Mouse (Mus musculus) thymus, adult 2 months (tissue): ENCODE measurements around the gene Acvr1b. TPM values are rescaled to one million over a fixed set of nuclear protein-coding genes. Genes with fewer than 3 reads are reported as not detected.

Experiments used
- DNase-seq: peaks from one replicate; pipeline ENCODE4 v3.0.0; 2021
- H3K27ac ChIP-seq: fragments of 200-500 bp; 2 replicates; pipeline ENCODE4 v1.5.1; 2012; ENCODE audit warnings: low read length, control low read depth; ENCODE audit not compliant: control insufficient read depth, insufficient read depth
- H3K27me3 ChIP-seq: fragments of 200-500 bp; 2 replicates; pipeline ENCODE4 v1.6.1; 2012; ENCODE audit warnings: mild to moderate bottlenecking, low read length, moderate library complexity, mixed read lengths; ENCODE audit not compliant: control insufficient read depth, insufficient read depth
- H3K36me3 ChIP-seq: fragments of 200-500 bp; 2 replicates; pipeline ENCODE4 v1.6.1; 2012; ENCODE audit warnings: mild to moderate bottlenecking, low read length, moderate library complexity; ENCODE audit not compliant: control insufficient read depth, insufficient read depth
- H3K4me1 ChIP-seq: fragments of 200-500 bp; replicated peaks from 2 replicates; pipeline ENCODE4 v1.6.1; 2012; ENCODE audit warnings: low read length; ENCODE audit not compliant: control insufficient read depth, insufficient read depth
- H3K4me3 ChIP-seq: fragments of 200-500 bp; 2 replicates; pipeline ENCODE4 v1.5.1; 2012; ENCODE audit warnings: mild to moderate bottlenecking, low read length, control low read depth, moderate library complexity; ENCODE audit not compliant: control insufficient read depth, insufficient read depth
- CTCF ChIP-seq: fragments of 200-500 bp; IDR thresholded peaks from 2 replicates; pipeline ENCODE4 v1.5.1; 2012; ENCODE audit warnings: mild to moderate bottlenecking, control low read depth, low read length, moderate library complexity, borderline replicate concordance; ENCODE audit not compliant: control insufficient read depth, poor library complexity, insufficient read depth; ENCODE audit errors: extremely low read depth
- POLR2A ChIP-seq: fragments of 200-500 bp; IDR thresholded peaks from 2 replicates; pipeline ENCODE4 v1.6.1; 2012; ENCODE audit warnings: mild to moderate bottlenecking, low read length, control low read depth, moderate library complexity; ENCODE audit not compliant: control insufficient read depth, poor library complexity, insufficient read depth; ENCODE audit errors: extremely low read depth
- WGBS: fragments of 180-500 bp; shearing (Covaris S2); methylation state at CpG from one replicate; pipeline ENCODE4 v1.1.7; 2018; 5-methylcytosine and 5-hydroxymethylcytosine counted together
- polyA plus RNA-seq: library from polyadenylated mRNA; depleted of rRNA; stranded (reverse); fragments of >200 nt; gene quantifications from 2 replicates; pipeline ENCODE4 v1.2.3, GENCODE M21; 2012

The Acvr1b gene
- polyA plus RNA-seq, 1 experiment: 34.9 TPM

DNA sequence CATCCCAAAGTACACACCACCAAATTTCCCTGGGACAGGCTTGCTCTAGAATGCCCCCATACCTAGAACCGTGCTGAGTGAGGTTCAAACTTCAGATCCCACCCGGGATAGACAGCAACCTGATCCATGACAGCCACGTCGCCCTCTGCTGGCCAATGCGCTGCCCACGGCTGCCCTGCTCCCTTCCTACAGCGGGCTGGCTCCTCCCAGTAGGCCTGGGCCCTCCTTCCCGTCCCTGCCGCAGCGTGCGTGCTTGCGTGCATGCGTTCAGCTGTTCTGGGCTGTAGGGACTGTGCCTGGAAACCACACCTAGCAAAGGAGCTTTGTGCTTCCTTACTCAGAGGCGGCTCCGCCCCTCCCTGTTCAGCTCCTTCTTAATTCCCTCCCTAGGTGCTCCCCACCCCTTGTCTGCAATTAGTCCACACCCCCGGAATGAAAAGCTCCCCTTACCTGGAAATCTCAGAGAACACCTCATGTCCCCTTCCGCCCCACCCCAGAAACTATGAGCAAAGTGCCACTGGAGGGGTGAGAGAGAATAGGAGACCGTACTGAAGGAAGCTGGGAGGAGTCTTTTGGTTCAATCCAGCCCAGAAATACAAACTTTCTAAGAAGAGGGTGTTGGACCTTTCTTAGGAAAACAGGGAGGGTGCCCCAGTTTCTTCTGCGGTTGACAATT is 28.3 kb upstream of the Acvr1b start:
- no peak overlapping the region for H3K27ac ChIP-seq
- 5% methylated on average over 19 of the region's 19 CpGs for WGBS
- no peaks in the 10 kb centered on the region for H3K27me3 ChIP-seq
- DNase-seq: peak; percentile 95
- peaks cover 40% of the 10 kb centered on the region for H3K4me1 ChIP-seq
- no peaks in the 10 kb centered on the region for H3K36me3 ChIP-seq
- H3K4me3 ChIP-seq: peak overlapping the region; percentile 16
- peak; percentile 88 for TF ChIP-seq CTCF
- TF ChIP-seq POLR2A: no peak

DNA sequence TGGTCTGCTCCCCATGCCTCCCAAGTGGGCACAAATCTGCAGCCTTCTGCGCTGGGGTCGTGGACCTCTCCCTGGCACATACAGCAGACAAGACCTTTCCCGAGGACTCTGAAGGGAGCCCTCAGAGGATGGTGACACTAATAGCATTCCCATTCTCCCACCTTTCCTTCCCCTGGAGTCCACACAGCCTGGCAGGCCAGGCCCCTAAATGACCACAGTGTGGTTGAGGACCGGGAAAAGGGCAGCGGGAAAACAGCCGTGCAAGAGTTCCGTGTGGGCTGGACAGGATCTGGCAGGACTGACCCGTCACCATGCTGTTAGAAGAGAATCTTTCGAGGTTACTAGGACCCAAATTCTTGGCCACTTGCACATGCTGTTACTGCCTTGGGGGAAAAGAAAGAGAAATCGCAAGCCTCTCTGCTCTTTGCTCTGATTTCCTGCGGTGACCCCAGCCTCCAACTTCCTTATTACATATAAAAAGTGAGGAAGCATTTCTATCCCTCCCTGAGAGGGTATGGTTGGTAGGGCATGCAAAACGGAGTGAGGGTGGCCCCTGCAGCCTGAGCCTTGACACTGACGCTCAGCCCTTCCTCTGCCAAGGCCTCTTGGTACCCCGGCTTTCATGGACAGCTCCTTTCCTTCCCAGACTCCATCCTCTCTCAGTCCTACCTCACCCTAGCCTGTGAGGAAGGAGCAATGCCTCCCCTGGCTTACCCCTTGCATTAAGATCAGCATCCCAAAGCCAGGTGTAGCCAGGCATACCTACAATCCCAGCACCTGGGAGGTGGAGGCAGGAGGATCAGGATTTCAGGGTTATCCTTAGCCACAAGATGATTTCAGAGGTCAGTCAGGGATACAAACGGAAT is 27.5 kb upstream of the Acvr1b start:
- no peak for DNase-seq
- 19% methylated on average over 15 of the region's 15 CpGs for WGBS
- no peak overlapping the region for H3K4me3 ChIP-seq
- no peak overlapping the region for H3K27ac ChIP-seq
- H3K36me3 ChIP-seq: no peaks in the 10 kb centered on the region
- H3K4me1 ChIP-seq: peaks cover 36% of the 10 kb centered on the region
- no peak for TF ChIP-seq POLR2A
- TF ChIP-seq CTCF: no peak
- H3K27me3 ChIP-seq: no peaks in the 10 kb centered on the region

- WGBS: 12% methylated on average over 16 of the region's 16 CpGs
- H3K4me1 ChIP-seq: peaks cover 38% of the 10 kb centered on the region
- H3K4me3 ChIP-seq: no peak overlapping the region
These were observed 26.6 kb upstream of the Acvr1b start for GRCm38 (mm10) chr15:101147115-101147909.

DNA sequence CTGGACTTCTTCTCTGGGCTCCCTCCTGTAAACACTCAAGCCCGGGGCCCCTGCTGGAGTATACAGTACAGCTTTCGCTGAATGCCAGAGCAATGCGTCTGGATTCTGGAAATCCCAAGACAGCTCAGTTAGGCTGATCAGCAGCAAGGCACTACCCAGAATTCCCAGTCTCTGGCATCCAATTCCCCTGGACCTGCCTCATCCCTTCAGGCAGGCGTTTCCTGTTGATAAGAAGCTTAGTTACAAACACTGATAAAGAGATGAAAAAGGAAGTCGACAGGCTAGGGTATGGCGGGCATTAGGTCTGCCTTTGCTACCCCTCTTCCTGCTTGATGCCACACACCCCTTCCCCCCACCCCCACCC is 26.0 kb upstream of the Acvr1b start:
- Histone ChIP-seq H3K36me3 (no peaks in the 10 kb centered on the region), H3K27ac (no peak overlapping the region), H3K4me3 (no peak overlapping the region), H3K27me3 (no peaks in the 10 kb centered on the region), H3K4me1 (peaks cover 41% of the 10 kb centered on the region)
- TF ChIP-seq CTCF: no peak
- TF ChIP-seq POLR2A: no peak
- WGBS: 15% methylated on average over 6 of the region's 6 CpGs
- DNase-seq: no peak

More at GRCm38 (mm10) chr15:101147115-101147909, 26.6 kb upstream of the Acvr1b start:
- Histone ChIP-seq H3K36me3 (no peaks in the 10 kb centered on the region), H3K27ac (no peak overlapping the region), H3K27me3 (no peaks in the 10 kb centered on the region)
- TF ChIP-seq CTCF (no peak), POLR2A (no peak)
- DNase-seq: no peak

DNA sequence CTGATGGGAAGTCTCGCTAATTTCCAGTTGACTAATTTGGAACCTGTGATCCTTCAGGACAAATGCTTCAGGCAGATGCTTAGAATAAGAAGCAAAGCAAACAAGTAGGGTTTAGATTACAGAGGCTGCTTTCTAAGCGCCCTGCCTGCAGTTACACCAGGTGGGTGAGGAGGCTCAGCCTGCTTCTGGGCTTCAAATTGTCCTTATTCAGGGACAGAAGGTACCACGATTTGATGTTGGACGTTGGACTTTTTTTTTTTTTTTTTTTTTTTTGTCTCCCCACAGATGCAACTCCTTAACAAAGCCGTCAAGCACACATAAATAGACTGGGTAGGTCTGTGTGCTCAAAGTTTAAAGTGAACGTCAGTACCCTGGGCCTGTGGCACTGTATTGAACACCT is 25.3 kb upstream of the Acvr1b start:
- WGBS: 48% methylated on average over 6 of the region's 6 CpGs
- no peak for DNase-seq
- H3K36me3 ChIP-seq: no peaks in the 10 kb centered on the region
- TF ChIP-seq CTCF (no peak), POLR2A (no peak)
- no peaks in the 10 kb centered on the region for H3K27me3 ChIP-seq
- no peak overlapping the region for H3K4me3 ChIP-seq
- peaks cover 44% of the 10 kb centered on the region for H3K4me1 ChIP-seq
- H3K27ac ChIP-seq: no peak overlapping the region

DNA sequence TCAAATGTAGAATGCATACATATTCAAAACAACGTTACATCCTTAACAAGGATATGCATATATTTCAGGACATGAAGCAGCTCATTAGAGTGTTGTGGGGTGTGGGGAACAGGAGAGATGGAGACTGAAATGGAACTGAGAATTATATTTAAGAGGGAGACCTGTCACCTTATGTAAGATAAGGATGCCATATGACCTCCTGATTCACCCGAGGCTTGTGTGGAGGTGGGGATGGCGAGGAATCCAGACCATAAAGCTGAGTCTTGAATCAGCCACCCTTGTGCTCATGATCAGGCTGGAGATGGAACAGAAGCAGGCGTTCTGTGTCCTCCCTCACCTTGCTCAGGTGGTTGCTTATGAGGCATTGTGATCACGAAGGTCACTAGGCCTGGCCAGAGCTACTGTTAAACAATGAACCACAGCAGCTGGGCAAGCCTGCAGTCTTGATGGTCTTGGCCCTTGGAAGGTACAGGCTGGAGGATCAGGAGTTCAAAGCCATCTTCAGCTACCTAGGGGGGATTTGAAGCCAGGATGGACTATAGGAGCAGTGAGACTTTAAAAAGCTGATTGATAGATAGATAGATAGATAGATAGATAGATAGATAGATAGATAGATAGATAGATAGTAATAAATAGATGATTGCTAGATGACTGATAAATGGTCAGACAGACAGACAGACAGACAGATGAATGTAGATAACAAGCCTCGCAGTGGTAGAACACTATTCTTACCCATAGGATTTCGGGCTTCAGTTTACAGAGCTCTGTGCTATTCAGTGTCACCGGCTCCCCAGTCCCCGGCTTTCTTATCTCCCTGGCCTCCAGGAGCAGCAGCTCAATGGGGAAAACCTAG is 22.2 kb upstream of the Acvr1b start:
- DNase-seq: no peak
- H3K4me3 ChIP-seq: no peak overlapping the region
- H3K4me1 ChIP-seq: peaks cover 30% of the 10 kb centered on the region
- TF ChIP-seq POLR2A (no peak), CTCF (no peak)
- 86% methylated on average over 9 of the region's 9 CpGs for WGBS
- no peaks in the 10 kb centered on the region for H3K36me3 ChIP-seq
- no peaks in the 10 kb centered on the region for H3K27me3 ChIP-seq
- no peak overlapping the region for H3K27ac ChIP-seq
